Mouse (Mus musculus): ENCODE measurements around the gene Zfp574.

DNA sequence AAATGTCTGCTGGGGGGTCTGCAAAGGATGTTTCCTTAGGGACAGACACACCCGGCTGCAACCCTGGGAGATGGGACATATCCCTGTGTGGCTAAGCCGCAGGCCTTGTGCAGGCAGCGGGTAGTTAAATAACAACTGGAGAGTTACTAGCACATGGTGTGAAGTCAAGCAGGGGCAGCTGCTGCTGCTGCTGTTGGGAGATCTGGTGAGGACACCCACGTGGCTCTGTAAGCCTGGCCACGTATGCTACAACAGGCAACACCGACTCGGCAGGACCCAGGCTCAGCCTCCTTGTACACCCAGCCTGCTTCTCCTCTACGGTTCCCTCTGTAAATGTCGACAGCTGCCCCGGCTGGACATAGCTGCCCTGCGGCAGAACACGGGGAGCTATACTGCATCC, 30.4 kb upstream of the Zfp574 start:
- TF ChIP-seq GATA1 (IDR thresholded peaks at IDR 0.05; ENCODE audit: low read length) (no peak), TAL1 (IDR thresholded peaks at IDR 0.05; ENCODE audit: low read length) (no peak)
